Mouse (Mus musculus) E14TG2a.4 (cell line): Measurements from ENCODE around the gene Mid2.

Experiments used
- CTCF ChIP-seq: conservative IDR thresholded peaks from 2 replicates; pipeline ENCODE4 v1.5.1; 2014; ENCODE audit warnings: low read length
- NANOG ChIP-seq: IDR thresholded peaks from 2 replicates; pipeline ENCODE4 v1.6.1; 2014; ENCODE audit warnings: borderline replicate concordance, low read length, mixed read lengths

GRCm38 (mm10) chrX:140688335-140688734, 23.9 kb downstream of the Mid2 start:
- no peak for TF ChIP-seq CTCF
- no peak for TF ChIP-seq NANOG
